Mouse (Mus musculus) CD4-positive, CD25-positive, alpha-beta regulatory T cell, adult 4 months (primary cell): ENCODE results near the gene Plxna2. TPM values are rescaled to one million over a fixed set of nuclear protein-coding genes. Genes with fewer than 3 reads are reported as not detected.

Experiments used
- ATAC-seq: one replicate; pipeline ENCODE4 v1.8.0; 2017
- polyA plus RNA-seq, 2 experiments: library from polyadenylated mRNA; unstranded; fragments of 100-300 nt; shearing (Covaris generic); gene quantifications; one replicate each; pipeline ENCODE4 v1.2.1; 2017

The Plxna2 gene
- not detected for polyA plus RNA-seq

DNA sequence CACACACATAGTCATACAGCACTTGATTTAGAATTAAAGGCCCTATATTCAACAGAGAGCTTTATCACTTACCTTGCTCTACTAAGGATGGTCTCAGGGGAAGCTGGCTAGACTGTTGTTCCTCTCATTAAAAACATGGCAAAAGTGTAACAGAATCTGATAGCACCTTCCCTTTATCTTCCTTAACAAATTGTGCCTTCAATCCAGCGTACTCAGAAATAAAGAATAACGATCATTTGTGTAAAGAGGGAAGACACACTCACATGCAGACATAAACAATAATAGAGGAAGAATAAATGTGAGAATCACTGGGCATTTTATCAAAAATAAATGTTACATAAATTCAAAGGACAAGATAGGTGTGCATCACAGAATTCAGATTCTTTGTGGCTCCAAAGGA, at the start of gene Plxna2:
TSS of gene Plxna2 (plus strand) at position 301 of the 400 bp plus-strand sequence.
- no peak for ATAC-seq

DNA sequence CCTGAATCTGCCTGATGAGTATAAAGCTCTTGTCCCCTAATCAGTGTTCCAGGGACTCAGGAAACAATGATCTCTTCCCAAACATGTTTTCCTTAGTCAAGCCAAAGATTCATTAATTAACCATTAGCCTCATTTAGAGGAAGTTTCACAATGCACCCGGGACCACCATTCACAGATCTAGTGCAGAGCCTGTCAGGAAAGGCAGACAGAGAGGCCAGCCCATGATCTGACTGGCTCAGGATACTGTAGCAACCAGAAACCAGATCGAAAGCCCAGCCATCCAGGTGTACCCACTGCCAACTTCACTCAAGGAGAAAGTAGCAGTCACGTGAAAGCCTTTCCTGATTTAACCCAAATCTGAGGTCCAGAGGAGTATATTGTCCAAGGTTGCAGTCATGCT, 44.1 kb upstream of the Plxna2 start:
- no peak for ATAC-seq

DNA sequence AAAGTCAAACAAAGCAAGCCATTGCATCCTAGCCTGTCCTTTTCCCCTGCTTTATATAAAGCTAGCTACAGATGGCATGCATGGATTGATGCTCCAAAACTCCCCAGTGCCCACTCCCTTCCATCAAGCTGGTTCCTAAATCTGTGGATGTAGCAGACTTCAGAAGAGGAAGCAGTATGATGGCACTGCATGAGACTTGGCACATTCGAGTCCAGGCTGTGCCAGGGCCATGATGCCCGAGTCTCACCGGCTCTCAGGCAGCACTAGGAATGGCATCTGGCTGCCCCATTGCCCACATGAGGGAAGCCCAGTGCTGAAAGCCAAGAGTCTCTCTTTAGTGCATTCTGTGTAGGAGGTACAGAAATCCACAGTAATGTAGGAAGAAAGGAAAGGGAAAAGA, 39.7 kb upstream of the Plxna2 start:
- no peak for ATAC-seq

DNA sequence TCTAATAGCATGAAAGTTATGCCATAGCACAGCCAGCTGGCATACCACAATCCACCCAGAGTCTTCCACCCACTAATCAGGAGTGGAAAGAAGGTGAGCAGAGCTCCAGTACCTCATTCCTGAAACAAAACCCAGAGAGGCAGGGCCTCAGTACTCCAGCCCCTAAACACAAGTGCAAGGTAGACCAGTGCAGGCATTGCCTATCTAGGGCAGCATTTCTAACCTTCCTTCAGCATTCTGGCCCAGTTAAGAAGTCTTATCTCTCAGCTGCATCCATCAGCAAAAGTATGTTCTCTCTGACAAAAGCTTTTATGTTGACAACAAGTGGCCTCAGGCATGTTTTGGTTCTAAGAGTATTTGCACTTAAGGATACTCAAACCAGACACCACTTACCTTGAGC, 37.5 kb upstream of the Plxna2 start:
- ATAC-seq = no peak

DNA sequence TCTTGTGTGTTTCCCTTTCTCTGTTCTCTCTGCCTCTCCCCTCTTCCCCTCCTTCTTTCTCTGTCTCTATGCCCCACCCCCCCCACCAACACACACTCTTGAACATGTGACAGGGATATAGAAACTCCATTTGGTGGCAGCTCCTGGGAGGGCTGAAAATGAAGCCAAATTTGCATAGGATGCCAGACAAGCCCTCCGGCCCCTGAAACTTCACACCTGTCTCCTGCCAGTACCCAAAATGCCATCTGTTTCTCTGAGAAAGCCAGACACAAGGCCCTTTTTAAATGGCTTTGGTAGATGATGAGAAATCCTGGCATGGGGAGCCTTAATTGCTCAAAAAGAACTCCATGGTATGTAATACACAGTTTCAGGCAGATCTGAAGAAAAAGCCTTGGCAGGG, 31.3 kb upstream of the Plxna2 start:
- ATAC-seq = no peak

DNA sequence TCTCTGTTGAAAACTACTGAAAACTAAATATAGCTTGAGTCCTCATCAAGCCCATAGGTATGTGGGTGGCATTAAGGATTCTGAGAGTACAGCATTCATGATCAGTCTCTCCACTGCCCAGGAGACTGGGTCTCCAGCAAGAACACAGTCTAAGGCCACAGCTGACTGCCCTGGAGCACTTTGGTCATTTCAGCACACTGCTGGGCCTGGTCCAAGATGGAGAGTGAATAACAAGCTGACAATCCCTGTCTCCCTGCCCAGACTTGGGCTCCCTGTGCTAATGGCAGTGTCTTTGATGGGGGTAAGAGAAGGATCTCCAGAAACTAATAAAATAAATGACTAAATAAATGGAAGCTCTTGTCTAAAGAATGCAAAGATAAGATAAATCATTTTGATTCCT, 30.5 kb upstream of the Plxna2 start:
- ATAC-seq = no peak

DNA sequence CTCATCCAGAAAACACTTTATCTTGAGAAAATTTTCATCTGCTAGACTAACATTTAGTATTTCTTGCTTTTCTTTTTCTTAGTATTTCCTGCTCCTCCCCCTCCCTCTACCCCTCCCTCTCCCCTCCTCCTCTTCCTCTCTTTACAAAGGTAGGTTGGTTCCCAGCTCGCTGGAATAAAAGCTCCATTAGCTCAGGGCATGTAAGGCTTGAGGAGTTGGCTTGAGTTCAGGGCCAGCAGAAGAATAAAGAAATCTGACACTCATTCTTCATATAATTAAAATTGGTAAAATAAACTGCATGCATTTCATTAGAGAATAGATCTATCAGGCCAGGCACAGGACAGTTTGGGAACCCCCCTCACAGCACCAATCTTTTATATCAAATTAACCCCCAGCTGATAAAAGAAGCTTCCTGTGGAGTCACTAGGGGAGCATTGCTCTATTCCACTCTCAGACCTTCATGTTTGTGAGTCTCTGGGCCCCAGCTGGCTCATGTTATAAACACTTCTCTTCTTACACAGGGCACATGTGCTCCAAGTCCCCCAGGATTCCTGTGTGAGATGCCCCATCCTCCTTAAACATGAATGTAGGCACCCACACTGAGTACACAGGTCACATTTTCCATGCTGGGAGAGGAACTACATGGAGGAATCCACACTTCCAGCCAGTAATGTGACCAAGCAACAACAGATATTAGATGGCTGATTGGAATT, 29.9 kb upstream of the Plxna2 start:
- ATAC-seq = no peak

DNA sequence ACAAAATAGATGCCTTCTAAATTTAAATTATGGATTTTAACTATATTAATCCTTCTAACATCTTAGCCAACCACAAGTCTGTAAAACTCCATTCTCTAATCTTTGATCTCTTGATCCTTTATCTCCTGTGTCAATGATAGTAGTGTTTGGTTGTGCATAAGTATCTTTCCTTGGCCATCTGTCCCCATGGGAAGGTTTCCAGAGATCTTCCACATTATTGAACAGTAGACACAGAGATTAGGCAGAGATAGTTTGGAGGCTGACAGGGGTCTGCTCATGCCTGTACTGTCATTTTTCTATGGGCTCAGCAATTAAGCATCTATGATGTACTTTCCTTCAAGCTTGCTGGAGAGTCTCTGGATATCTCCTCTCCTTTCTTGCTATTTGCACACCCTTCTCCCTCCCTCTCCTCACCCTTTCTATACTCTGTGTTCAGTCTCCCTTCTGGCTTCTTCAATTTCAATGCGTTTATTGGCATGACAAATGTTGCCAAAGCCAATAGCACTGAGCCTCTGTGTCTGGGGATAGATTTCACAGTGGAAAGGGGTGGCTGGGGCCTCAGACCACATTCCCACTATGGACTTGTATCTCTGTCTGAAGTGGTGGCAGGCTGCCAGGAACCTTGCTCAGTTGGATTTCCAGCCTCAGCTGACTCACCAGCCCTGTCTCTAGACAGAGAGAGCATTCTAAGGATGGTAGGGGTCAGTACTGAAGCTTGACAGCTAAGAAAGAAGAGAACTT, 29.1 kb upstream of the Plxna2 start:
- ATAC-seq = no peak

DNA sequence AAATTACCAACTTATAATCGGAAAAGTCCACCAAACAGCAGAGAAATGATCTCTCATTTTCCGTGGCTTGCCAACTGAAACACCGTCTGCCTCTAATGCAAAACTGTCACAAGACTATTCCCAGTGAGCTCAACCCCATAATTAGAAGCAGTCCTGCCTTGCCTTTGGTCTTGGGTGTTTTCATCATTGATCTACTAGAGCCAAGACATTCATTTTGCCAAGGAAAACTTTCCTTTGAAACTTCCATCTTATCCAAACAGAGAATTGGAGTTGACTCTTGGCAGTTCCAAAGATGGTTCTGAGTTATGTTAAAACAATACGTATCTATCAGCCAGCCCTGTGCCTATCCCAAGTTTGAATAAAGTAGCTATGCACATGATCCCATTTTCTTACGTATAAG, 24.9 kb upstream of the Plxna2 start:
- no peak for ATAC-seq

DNA sequence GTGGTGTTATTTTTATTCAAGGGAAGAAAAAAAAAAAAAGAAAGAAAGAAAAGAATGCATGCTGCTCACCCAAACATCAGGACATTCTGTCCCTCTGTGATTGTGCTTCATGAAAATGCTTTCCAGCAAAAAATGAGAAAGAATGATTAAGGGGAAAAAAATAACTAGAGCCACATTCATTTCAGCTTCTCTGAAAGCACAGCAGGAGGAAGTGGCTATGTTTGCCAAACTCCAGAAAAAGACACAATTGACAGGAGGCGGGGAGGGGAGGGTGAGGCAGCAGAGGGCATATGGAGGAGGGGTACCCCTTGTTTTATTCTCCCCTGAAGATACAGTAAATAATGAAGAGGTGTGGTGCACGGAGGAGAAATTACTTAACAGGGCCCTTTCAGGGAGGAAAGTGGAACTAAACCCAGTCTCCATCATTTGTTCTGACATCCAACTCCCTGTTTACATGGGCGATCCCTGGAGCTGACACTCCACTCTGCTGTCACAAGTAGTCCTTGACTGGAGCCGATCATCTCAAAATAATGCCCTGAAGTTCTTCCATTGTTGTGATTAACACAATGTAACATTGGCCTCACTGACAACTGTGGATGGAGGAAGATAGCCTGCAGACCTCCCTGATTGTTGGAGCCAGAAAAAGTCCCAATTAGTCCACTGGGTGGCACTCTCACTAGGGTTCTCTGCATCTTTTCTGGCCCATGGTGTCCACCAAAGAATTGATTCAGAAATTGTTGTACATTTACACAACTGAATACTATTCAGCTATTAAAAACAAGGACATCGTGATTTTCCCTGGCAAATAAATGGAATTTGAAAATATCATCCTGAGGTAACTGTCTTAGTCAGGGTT, 10.4 kb upstream of the Plxna2 start:
- no peak for ATAC-seq

DNA sequence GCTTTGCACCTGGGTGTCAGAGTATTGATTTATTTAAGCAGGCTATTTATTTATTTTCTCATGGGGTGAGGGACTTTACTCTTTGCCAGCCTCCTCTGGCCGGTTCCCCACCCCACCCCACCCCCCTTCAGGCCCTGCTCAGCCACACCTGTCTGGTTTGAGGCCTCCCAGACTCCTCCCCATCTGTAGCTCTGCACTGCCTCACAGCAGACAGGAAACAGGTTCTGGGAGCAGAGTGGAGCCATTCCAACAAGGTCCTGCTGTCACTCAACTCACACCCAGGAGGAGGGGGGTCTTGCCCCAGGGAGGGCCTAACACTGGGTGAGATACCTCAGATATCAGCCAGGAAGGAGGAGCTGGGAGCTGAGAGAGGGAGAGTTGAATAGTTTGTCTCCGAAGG, 7.5 kb upstream of the Plxna2 start:
- no peak for ATAC-seq

DNA sequence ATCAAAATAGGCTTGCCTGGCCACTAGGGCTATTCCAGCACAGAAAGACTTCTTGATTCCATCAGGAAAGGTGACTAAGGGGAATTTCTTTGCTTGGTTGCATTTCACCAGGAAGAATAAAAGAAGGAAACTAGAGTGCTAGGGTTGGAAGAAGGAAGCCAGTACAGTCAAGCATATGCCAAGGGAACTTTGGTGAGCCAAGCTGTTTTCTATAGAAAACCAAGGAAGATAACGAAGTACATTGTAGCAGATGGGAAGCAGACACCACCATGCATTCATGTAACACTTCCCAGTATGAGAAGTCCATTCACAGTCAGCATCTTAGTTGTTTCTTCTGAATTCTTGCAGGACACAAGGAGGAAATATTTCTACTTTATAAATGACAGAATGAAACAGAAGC, 5.4 kb upstream of the Plxna2 start:
- ATAC-seq = no peak

DNA sequence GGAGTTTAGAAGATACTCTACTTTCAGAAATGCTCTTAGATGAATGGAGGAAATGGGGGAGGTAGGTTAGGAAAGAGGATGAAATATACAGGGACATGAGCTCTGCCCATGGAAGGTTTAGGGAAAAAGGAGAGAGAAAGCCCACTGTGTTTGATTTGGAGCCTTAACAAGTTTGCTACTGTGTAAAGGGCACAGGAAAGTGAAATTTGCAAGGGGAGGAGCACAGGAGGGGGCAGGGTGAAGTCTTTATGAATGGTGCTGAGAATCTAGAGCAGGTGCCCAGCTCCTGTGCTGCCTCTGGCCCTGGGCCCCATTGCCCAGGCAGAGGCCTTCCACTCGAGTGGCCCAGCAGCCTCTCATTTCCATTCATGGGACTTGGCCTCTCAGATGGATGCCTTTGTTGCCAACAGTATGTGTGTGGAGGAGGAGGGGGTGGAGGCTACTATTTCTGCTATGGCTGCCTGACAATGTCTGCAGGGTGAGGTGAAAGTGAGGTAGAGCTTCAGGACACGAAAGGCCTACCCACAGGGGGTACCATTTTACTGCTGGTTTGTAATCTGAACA, 4.7 kb upstream of the Plxna2 start:
- no peak for ATAC-seq

DNA sequence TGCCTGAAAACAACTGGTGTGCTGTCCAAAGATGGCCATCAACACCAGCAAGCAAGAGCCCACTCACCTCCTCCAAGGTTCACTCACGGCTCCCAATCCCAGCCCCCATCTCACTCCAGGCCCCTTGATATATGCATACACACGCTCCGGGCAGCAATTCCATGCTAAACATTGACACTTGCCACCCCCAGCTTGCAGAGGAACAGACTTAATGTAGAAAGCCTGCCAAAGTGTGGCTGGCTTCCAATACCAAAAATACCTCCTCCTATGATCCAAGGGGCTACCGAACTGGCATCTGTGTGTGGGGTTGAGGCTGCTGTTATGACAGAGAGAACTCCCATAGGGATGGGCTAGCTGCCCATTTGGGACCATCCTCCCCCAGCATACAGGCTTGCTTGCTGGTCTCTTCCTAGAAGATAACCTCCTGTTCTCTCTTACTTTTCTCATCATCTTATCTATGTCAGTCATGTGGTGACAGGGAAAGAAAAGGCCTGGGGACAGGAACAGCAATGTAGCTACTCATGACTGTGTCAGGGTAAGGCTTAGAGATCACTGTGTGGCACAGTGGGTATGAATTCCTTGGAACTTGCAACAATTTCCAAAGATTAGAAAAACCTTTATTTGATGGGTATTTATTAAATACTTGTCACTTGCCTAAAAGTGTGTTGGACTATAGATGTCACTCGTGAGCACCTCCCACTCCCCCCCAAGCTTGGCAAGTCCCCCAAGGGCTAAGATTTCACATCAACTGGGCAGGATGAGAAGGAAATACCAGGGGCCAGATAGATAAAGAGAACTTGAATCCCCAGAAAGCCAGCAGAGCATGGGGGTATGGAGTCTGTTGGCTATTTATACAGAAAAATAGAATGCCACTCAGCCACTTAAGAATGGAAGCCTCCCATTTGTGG, 3.8 kb upstream of the Plxna2 start:
- no peak for ATAC-seq

DNA sequence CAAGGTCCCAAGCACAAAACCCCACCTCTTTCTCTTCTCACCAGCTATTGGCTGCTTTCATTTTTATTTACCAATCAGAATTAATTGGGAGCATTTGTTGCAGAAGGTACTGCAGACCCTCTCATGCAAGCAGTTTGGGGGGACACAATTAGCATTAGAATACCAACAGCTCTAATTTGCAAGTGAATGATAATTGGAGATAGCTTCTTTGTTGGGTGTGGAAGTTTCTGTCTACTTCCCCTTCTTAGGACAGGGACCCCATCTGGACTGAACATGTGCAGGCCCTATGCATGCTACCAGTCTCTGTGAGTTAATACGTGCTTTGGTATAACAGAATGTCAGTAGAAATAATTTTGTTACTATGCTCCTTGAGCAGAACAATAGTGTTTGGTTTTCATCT, 1.9 kb upstream of the Plxna2 start:
- ATAC-seq = no peak

DNA sequence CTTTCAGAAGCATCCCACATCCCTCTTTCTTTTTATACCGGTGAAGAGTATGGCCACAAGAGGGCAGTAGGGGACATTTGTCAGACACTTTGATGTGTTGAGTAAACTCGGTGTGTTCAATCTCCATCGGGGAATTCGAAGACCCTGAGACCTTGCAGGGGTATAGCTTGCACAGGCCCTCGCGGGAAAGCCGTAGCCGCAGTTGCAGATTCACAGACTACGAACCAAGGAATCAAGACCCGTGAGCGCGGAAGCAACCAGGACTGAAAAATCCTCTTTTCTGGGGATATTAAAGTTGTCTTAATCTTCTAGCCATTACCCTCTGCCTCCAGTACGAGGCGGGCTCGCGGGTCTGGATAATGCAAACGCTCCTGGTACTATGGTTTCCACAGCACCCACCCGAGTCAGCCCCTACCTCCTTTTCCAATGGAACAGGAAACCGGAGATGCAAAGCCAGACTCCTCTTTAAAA, 858 bp downstream of the Plxna2 start:
- ATAC-seq = no peak

DNA sequence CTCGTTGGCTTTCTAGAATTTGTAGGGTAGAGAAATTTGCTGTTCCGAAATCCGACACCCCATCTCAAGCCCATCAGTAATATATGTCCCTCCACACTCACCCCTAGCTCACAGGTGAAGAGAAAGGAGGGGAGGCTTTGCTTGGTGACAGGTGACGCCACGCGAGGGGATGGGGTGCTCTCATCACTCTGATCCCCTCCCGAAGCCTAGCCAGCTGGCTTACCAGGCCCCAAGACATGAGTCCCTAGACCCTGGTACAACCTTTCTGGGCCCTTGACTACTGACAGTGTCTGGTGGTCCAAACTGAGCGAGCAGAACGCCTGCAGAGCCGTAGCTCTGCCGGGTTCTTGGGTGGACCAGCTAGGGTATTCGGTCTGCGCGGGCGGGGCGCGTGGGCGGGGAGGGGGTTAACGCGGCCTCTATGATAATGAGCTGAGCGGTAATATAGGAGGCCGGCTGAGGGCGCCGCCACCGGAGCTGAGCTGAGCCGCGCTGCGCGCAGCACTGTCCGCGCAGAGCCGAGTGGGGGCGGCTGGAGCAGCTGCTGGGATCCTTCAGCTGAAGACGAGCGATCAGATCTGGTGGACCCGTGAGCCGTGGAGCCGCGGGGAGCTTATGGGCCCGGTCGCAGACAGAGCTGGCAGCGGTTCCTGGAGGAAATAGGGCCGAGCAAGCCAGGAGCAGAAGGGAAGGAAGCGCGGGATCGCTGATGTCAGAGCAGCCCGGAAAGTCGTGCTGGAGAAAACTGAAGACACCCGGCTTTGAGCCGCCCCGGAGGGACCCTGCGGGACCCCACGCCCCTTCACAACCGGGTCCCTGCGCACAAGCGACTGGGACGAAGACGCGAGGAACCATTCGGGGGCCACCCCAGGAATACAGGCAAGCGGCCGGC, 1.6 kb downstream of the Plxna2 start:
- no peak for ATAC-seq

DNA sequence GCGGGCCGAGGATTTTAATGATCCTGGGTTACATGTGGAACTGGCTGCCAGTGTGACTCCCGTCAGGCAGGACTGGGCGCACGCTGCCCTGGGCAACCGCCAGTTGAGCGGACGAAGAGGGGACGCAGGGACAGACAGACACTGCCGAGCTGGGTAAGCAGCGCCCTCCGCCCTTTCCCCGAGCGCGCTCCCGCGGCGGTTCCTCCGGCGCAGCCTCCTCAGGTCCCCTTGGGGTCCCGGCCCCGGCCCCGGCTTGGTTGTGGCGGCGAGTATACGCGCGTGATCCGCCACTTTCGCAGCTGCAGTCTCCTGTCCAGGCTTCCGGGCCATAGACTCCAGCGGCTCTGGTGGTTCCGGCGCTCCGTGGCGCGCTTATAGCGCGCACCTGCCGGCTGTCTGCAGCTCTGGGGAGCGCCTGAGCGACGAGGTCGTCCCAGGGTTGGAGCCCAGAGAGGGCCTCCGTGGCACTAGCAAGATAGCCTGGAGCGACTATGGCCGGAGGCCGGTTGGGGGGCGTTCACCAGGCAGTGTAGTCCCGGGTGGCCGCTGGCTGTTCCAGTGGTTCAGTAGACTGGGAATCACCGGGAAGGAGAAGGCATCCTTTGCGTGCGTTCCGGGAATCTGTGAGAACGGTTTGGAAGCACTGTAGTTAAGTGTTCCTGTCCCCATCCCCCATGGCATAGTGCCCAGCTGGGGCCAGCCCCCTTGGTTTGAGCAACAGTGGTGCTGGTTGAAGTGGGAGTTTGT, 2.4 kb downstream of the Plxna2 start:
- ATAC-seq = no peak

DNA sequence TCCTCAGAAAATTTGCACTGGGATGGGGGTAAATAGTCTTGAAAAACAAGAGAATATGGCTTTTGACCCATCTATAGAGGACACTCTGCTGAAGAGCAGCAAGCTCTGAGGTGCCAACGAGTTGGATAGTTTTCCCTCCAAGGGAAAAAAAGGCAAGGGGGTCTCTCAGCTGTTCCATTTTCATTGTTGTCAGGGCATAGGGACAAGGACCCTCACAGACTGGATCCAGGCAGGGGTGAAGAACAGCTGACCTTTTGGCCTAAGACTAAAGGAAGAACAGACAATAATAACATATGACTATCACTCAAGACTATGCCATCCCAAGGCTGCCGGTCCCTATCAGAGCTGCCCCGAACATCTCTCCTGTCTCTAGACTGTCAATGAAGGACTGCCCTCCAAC, 4.2 kb downstream of the Plxna2 start:
- ATAC-seq = no peak

DNA sequence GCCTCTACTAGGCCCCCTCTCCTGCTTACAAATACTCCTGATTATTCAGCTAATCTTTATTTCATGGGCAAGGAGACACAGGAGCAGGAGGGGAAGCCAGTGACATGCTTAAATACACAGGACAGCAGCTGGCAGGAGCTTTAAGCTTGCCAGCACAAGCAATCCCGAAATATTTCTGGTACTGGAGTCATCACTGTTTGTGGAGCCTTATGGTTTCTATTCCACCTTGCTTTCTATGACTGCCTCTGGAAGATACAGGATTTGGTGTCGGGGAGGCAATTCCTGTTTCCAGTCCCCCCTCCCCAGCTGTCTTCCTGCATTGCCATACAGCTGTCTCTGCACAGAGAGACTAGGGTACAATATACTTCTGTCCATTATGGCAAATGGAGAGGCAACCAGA, 4.7 kb downstream of the Plxna2 start:
- ATAC-seq = no peak
